In the genomic region with DNA sequence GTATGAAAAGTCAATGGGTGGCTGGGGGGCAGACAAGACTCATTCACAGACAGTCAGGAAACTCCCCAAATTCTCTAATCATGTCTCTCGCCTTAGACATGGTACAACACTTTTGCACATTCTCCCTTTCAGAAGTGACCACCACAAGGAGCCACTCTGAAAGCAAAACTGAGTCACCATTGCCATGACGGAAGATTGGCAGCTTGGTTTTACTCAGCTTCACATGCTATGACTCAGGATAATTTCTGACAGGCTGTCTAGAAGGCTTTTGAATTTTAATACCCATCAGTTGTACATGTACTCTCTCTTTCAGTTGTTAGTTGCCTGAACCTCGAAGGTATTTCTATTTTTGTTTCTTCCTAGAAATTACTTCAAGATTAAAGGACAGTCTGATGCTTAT, we compare ENCODE assay signal across 21 mouse cellular contexts. TPM values are rescaled to one million over a fixed set of nuclear protein-coding genes. Genes with fewer than 3 reads are reported as not detected.
"Had no signal": no experiment of that assay in that cellular context is flagged by ENCODE, and none has a peak within 500 bp of the region (broad histone marks: within the 10 kb centered on the region; RNA-seq: fewer than 3 reads in every experiment).

No protein-coding gene starts in this region.

- DNase-seq: kidney, postnatal 25 days; lung, adult 2 months; lung, postnatal 36 days; midbrain, embryonic 14.5 days; retina, postnatal 1 day; thymus, postnatal 36 days had no signal

- ATAC-seq: lung, postnatal 0 days had no signal

RNA-seq across cellular contexts. Expression of gene Lrrc72, which starts 12.0 kb away (rescaled TPM):
- total RNA-seq: layer of hippocampus, postnatal 25 days; left cerebral cortex, adult 2 months; left cerebral cortex, postnatal 14 days; megakaryocyte progenitor cell, adult 5-6 weeks; monocyte, adult 5-6 weeks; neutrophil, adult 5-6 weeks had no signal
- polyA plus RNA-seq: kidney, embryonic 16.5 days; limb, embryonic 10.5 days; liver, embryonic 11.5 days; liver, embryonic 15.5 days; lung, adult 2 months; lung, postnatal 0 days; midbrain, embryonic 14.5 days; neural tube, embryonic 12.5 days; spleen, adult 2 months; stomach, embryonic 15.5 days; thymus, postnatal 0 days had no signal
